Mouse (Mus musculus): ENCODE results near the gene Serpinb3c. TPM values are rescaled to one million over a fixed set of nuclear protein-coding genes. Genes with fewer than 3 reads are reported as not detected.

The Serpinb3c gene
- polyA plus RNA-seq (2014; fragmentation: Illumina TruSeq; extraction: RNeasy Lipid Tissue Mini Kit (QIAGEN cat#74804); ENCODE audit: insufficient read depth, low read depth, low replicate concordance), result not detected

DNA sequence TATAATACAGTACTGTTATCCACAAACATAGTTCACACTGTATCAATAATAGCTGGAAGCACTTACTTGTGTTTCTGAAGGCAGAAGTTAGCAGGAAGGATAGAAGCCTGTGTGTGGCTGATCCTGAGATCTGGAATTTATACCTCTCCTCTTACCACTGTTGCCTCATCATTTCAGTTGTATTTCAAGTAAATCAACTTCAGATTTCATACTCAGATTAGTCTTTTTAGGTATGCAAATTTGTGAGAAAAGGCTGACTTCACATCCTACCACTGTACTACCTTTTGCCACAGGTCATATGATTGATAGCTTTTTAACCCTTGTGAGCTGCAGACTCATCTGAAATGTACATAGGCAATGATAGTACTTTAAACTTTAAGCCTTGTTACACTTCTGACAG, at the start of gene Serpinb3c, which contains the start of gene Serpinb3b:
Gene Serpinb3c (minus strand): TSS at position 111 of the 400 bp plus-strand sequence.
Gene Serpinb3b (minus strand): TSS at position 101 of the 400 bp plus-strand sequence.

Other genes starting within 250 kb of the Serpinb3c start
- not detected for gene Serpinb3a, start 226.1 kb downstream of the Serpinb3c start, polyA plus RNA-seq (2014; fragmentation: Illumina TruSeq; extraction: RNeasy Lipid Tissue Mini Kit (QIAGEN cat#74804); ENCODE audit: insufficient read depth, low read depth, low replicate concordance)
- not detected for gene Serpinb3d, start 194.9 kb downstream of the Serpinb3c start, polyA plus RNA-seq (2014; fragmentation: Illumina TruSeq; extraction: RNeasy Lipid Tissue Mini Kit (QIAGEN cat#74804); ENCODE audit: insufficient read depth, low read depth, low replicate concordance)
- not detected for gene Serpinb3b, start within 50 bp of the Serpinb3c start, polyA plus RNA-seq (2014; fragmentation: Illumina TruSeq; extraction: RNeasy Lipid Tissue Mini Kit (QIAGEN cat#74804); ENCODE audit: insufficient read depth, low read depth, low replicate concordance)
- not detected for gene Serpinb11, start 82.8 kb upstream of the Serpinb3c start, polyA plus RNA-seq (2014; fragmentation: Illumina TruSeq; extraction: RNeasy Lipid Tissue Mini Kit (QIAGEN cat#74804); ENCODE audit: insufficient read depth, low read depth, low replicate concordance)
- 0.15 TPM for gene Serpinb7, start 121.3 kb upstream of the Serpinb3c start, polyA plus RNA-seq (2014; fragmentation: Illumina TruSeq; extraction: RNeasy Lipid Tissue Mini Kit (QIAGEN cat#74804); ENCODE audit: insufficient read depth, low read depth, low replicate concordance)
- gene Serpinb2, start 233.1 kb upstream of the Serpinb3c start, polyA plus RNA-seq (2014; fragmentation: Illumina TruSeq; extraction: RNeasy Lipid Tissue Mini Kit (QIAGEN cat#74804); ENCODE audit: insufficient read depth, low read depth, low replicate concordance), result 2.0 TPM